Mouse (Mus musculus): ENCODE results near the gene Kcnc1. TPM values are rescaled to one million over a fixed set of nuclear protein-coding genes. Genes with fewer than 3 reads are reported as not detected.

Kcnc1 gene
- polyA plus RNA-seq, 1 experiment from 2014 or later, result not detected

DNA sequence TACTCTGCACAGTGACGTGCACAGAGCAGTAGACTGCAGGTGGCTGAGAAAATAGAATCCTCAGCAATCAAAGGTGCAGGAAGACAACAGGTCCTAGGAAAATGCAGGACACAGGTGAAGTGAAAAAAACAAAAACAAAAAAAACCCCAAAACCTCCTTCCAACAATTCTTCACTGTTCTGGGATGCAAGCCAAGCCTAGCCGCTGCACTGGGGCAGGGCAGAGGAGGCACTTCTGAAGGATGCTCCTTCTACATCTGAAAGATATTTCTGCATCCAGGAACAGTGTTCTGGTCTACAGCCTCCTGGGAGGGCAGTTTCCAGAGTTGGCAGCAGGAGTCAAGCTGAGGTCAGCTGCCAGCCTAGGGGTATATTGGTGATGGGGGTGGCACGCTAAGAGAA lies 61.6 kb downstream of the Kcnc1 start:
- Histone ChIP-seq H3K4me2 (no peak overlapping the region), H3K27ac (no peak overlapping the region), H3K27me3 (no peaks in the 10 kb centered on the region), H3K4me1 (replicated peaks) (no peaks in the 10 kb centered on the region), H3K9me3 (replicated peaks) (0 out of 2 replicates have a peak, but pooled peaks cover 3% of the 10 kb centered on the region), H3K9ac (no peak overlapping the region), H3K36me3 (no peaks in the 10 kb centered on the region), H3K4me3 (no peak overlapping the region)
- WGBS, result 77% methylated on average over 3 of the region's 3 CpGs
- ATAC-seq (replicated peaks; ENCODE audit: insufficient number of reproducible peaks, insufficient read depth, low FRiP score, low read depth), result no peak

DNA sequence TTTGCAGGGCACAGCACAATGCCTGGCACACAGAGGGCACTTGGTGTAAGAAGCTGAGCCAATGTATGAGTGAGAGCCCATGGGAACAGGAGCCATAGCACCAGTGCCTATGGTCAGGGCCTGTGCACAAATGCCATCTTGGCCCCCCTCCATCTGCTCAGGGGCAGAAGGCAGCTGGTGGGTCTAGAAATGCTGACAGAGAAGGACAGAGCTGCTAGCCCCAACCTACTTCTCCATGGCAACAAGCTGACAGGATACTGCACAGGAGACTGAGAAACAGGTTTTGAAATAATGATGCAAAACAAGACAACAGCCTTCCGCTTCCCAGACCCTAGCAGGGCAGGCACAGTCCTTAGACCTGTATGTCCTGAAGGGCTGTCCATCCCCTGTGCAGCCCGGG lies 62.9 kb downstream of the Kcnc1 start:
- Histone ChIP-seq H3K9me3 (replicated peaks) (0 out of 2 replicates have a peak, but pooled peaks cover 3% of the 10 kb centered on the region), H3K4me1 (replicated peaks) (no peaks in the 10 kb centered on the region), H3K9ac (no peak overlapping the region), H3K36me3 (no peaks in the 10 kb centered on the region), H3K27me3 (no peaks in the 10 kb centered on the region), H3K4me3 (no peak overlapping the region), H3K4me2 (no peak overlapping the region), H3K27ac (no peak overlapping the region)
- 93% methylated on average over 2 of the region's 2 CpGs for WGBS
- ATAC-seq (replicated peaks; ENCODE audit: insufficient number of reproducible peaks, insufficient read depth, low FRiP score, low read depth), result no peak

DNA sequence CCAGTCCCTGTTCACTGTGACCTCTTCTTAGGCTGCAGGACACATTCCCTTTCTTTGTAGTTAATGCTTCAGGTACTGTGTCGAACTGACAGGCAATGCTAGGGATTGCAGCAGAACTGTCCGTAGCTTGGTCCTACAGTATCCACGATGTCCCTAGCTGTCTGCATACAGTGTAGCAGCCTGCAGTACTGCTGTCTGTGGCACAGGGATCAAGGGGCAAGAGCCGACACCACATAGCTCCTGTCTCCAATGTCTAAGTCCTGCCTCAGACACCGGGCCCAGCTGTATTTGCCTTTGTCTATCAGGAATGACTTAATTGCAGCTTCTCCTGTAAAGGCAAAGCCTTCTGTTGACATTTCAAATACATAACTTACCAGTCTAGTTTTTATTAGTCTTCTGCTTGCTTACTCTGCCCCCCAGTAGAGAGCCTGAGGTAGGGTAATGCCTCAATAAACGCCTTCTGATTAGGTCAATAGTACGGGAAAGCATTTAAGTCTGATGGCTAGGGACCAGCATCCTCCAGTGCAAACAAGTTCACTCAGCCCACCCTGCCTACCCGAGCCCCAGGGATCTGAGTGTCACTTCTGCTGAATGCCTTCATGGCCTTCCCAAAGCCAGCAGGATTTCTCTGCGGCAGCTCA lies 63.4 kb downstream of the Kcnc1 start:
- no peaks in the 10 kb centered on the region for H3K36me3 ChIP-seq
- H3K9me3 ChIP-seq (replicated peaks), result 0 out of 2 replicates have a peak, but pooled peaks cover 3% of the 10 kb centered on the region
- H3K4me3 ChIP-seq, result no peak overlapping the region
- H3K9ac ChIP-seq, result no peak overlapping the region
- no peak overlapping the region for H3K27ac ChIP-seq
- no peak for ATAC-seq (replicated peaks; ENCODE audit: insufficient number of reproducible peaks, insufficient read depth, low FRiP score, low read depth)
- 86% methylated on average over 9 of the region's 9 CpGs for WGBS
- no peaks in the 10 kb centered on the region for H3K4me1 ChIP-seq (replicated peaks)
- H3K27me3 ChIP-seq, result no peaks in the 10 kb centered on the region
- no peak overlapping the region for H3K4me2 ChIP-seq

DNA sequence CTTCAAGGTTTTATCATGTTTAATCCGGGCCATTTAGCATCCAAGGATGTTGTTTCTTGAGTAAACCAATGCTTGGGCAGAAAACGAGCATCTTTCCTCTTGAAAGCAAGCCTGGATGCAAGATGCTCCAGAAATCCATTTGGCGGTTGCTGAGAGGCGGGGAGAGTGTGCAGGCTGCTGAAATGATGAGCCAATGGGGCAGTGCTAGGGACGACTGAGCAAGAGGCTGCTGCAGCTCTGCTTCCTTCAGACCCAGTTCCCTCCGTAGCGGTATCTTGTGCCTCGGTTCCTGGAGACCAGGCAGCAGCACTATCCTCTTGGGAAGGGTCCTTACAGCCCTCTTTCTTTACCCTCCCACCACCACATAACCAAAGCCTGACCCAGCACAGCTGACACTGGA lies 66.0 kb downstream of the Kcnc1 start:
- no peak overlapping the region for H3K4me2 ChIP-seq
- no peak for ATAC-seq (replicated peaks; ENCODE audit: insufficient number of reproducible peaks, insufficient read depth, low FRiP score, low read depth)
- no peaks in the 10 kb centered on the region for H3K36me3 ChIP-seq
- WGBS, result 60% methylated on average over 8 of the region's 8 CpGs
- H3K4me3 ChIP-seq, result no peak overlapping the region
- no peaks in the 10 kb centered on the region for H3K27me3 ChIP-seq
- peaks cover 8% of the 10 kb centered on the region for H3K4me1 ChIP-seq (replicated peaks)
- no peak overlapping the region for H3K27ac ChIP-seq
- H3K9me3 ChIP-seq (replicated peaks), result no peaks in the 10 kb centered on the region
- H3K9ac ChIP-seq, result no peak overlapping the region

DNA sequence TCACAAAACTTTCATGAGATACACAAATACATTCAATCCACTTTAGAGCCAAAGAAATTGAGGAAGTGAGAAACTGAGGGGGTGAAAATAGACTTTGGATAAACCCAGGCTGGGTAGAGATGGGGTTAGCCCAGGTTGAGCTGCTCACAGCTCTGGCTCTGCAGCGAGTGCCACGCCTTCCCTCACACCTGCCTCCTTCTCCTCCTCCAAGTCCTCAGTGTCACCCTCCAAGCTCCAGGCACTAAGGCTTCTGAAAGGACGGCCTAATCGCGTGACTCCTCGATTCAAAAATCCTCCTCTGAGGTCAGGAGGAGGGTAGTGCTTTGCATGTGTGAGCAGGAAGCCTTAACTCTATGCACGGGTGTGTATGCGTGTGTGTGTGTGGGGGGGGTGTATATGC lies 66.8 kb downstream of the Kcnc1 start:
- no peak overlapping the region for H3K9ac ChIP-seq
- H3K4me3 ChIP-seq, result no peak overlapping the region
- 77% methylated on average over 8 of the region's 8 CpGs for WGBS
- no peak overlapping the region for H3K27ac ChIP-seq
- no peak for ATAC-seq (replicated peaks; ENCODE audit: insufficient number of reproducible peaks, insufficient read depth, low FRiP score, low read depth)
- H3K4me2 ChIP-seq, result no peak overlapping the region
- H3K9me3 ChIP-seq (replicated peaks), result no peaks in the 10 kb centered on the region
- H3K4me1 ChIP-seq (replicated peaks), result peaks cover 8% of the 10 kb centered on the region
- no peaks in the 10 kb centered on the region for H3K27me3 ChIP-seq
- no peaks in the 10 kb centered on the region for H3K36me3 ChIP-seq

DNA sequence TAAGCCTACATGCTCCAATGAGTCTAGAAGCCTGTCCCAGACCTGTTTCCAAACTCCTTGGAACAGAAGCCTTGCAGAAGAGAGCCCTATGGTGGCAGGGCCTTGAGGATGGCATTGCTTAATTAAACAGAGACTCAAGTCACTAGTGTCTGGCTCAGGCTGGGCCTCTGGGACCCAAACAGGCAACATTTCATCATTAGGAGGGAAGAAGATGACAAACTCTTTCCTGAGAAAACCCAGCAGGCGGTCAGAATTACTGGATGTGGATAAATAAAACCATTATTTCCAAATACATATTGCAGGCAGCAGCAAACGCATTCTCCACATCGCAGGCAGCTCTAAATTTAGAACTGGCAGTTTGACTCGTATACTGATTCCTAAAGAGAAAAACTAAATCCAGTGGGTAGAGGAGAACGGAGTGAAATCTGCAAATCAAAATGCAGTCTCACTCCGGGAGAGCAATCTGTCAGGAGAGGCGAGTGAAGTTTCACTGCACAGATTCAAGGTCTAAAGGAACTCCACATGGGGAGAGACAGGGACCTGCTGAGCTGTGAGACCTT lies 70.2 kb downstream of the Kcnc1 start:
- Histone ChIP-seq H3K4me3 (no peak overlapping the region), H3K27ac (no peak overlapping the region), H3K9me3 (replicated peaks) (no peaks in the 10 kb centered on the region), H3K27me3 (no peaks in the 10 kb centered on the region), H3K9ac (no peak overlapping the region), H3K4me1 (replicated peaks) (peaks cover 15% of the 10 kb centered on the region), H3K4me2 (no peak overlapping the region), H3K36me3 (no peaks in the 10 kb centered on the region)
- ATAC-seq (replicated peaks; ENCODE audit: insufficient number of reproducible peaks, insufficient read depth, low FRiP score, low read depth), result no peak
- 27% methylated on average over 7 of the region's 7 CpGs for WGBS

DNA sequence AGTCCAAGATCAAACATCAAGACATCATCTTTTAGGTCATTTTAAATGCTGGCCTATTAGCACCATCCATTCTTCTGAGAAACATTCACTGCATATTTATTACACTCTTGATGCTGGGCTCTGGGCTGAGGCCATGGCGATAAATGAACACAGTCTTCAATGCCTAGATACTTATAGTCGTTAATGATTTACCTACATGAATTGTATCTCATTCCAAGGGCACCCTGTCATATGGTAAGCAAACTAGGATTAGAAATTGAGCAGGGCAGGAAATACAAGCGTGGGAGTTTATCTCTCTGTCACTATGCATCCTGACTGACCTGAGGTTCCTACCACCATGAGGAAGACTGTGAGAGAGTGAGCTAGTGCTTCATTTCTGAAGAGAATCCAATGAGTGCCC lies 73.2 kb downstream of the Kcnc1 start:
- Histone ChIP-seq H3K9me3 (replicated peaks) (no peaks in the 10 kb centered on the region), H3K4me3 (no peak overlapping the region), H3K4me2 (no peak overlapping the region), H3K4me1 (replicated peaks) (peaks cover 28% of the 10 kb centered on the region), H3K27ac (no peak overlapping the region), H3K27me3 (no peaks in the 10 kb centered on the region), H3K36me3 (no peaks in the 10 kb centered on the region), H3K9ac (no peak overlapping the region)
- ATAC-seq (replicated peaks; ENCODE audit: insufficient number of reproducible peaks, insufficient read depth, low FRiP score, low read depth), result no peak
- WGBS, result 78% methylated on average over 3 of the region's 3 CpGs

DNA sequence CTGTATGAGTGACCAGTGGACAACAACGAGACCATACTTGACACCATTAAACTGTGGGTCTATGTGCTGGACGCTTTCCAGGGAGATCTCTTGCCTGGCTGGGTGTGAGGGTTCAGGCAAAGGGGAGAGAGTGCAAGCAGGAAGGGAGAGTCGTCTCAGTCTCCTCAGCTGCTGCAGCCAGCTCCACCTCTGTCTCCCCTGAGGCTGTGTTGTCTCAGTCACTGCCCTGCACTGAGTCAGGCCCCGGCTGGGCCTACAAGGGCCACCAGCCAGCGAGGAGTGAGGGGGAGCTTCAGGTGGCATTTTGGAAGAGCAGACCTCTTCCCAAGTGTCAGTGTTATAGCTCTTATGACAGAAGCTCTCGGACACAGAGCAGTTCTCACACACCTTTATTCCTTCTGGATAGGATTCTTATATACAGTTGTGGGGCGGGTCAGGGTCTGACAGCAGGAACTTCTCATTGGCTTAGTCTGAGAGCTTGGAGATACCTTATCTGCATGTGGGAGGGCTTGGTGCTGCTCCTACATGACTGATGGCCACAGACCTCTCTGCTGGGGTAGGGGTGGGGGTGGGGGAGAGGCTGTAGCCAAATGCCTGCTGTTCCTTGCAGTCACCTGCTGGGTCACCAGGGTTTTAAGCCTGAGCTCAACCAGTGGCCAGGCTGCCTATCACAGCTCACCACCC lies 74.9 kb downstream of the Kcnc1 start:
- H3K9me3 ChIP-seq (replicated peaks), result no peaks in the 10 kb centered on the region
- no peak; the same call in 1 of the 2 replicates for ATAC-seq (replicated peaks; ENCODE audit: insufficient number of reproducible peaks, insufficient read depth, low FRiP score, low read depth)
- H3K9ac ChIP-seq, result no peak overlapping the region
- no peak overlapping the region for H3K4me3 ChIP-seq
- H3K4me2 ChIP-seq, result no peak overlapping the region
- no peak overlapping the region for H3K27ac ChIP-seq
- H3K27me3 ChIP-seq, result no peaks in the 10 kb centered on the region
- H3K4me1 ChIP-seq (replicated peaks), result peaks cover 32% of the 10 kb centered on the region
- no peaks in the 10 kb centered on the region for H3K36me3 ChIP-seq
- WGBS, result 37% methylated on average over 7 of the region's 7 CpGs

DNA sequence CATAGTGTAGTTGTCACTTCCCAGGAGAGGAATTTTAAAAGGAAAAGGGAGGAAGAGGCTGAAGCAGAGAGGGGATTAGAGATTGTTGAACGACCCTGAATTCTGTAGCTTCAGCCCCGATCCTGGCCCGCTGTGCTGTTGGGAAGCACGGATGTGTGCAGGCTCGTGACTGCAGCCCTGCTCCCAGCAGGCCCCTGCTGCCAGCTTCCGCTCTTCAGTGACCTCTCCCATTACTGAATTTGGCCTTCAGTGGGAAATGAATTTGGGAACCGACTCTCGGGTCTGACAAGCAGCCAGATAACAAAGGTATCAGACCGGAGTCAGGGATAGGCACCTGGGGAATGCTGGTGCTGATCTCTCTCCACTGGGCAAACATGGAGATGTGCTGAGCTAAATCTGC lies 76.8 kb downstream of the Kcnc1 start:
- ATAC-seq (replicated peaks; ENCODE audit: insufficient number of reproducible peaks, insufficient read depth, low FRiP score, low read depth), result no peak
- no peaks in the 10 kb centered on the region for H3K36me3 ChIP-seq
- WGBS, result 25% methylated on average over 9 of the region's 9 CpGs
- no peak overlapping the region for H3K27ac ChIP-seq
- peaks cover 24% of the 10 kb centered on the region for H3K4me1 ChIP-seq (replicated peaks)
- H3K9ac ChIP-seq, result no peak overlapping the region
- H3K9me3 ChIP-seq (replicated peaks), result no peaks in the 10 kb centered on the region
- no peak overlapping the region for H3K4me3 ChIP-seq
- H3K4me2 ChIP-seq, result no peak overlapping the region
- no peaks in the 10 kb centered on the region for H3K27me3 ChIP-seq

DNA sequence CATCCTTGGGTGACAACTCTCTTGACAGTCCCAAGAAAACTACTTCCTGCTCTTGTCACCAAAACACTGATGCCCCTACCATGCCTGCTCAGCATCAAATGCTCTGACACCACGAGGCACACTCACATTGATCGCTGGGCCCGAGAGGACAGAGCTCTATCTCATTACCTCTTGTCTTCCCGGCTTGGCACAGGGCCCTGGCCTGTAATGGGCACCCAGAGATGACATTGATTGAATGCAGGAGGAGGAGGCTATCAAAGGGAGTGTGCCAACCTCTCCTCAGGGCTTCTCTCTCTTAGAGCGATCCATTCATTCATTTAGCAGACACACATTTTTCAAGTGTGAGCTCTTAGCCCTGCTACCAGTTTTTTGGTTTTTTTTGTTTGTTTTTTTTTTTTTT lies 79.2 kb downstream of the Kcnc1 start:
- WGBS, result 35% methylated on average over 5 of the region's 5 CpGs
- Histone ChIP-seq H3K27me3 (no peaks in the 10 kb centered on the region), H3K9me3 (replicated peaks) (no peaks in the 10 kb centered on the region), H3K36me3 (no peaks in the 10 kb centered on the region), H3K4me1 (replicated peaks) (peaks cover 29% of the 10 kb centered on the region), H3K27ac (no peak overlapping the region), H3K4me3 (no peak overlapping the region), H3K9ac (no peak overlapping the region), H3K4me2 (no peak overlapping the region)
- ATAC-seq (replicated peaks; ENCODE audit: insufficient number of reproducible peaks, insufficient read depth, low FRiP score, low read depth), result peak; percentile 45; the same call in 1 of the 2 replicates

DNA sequence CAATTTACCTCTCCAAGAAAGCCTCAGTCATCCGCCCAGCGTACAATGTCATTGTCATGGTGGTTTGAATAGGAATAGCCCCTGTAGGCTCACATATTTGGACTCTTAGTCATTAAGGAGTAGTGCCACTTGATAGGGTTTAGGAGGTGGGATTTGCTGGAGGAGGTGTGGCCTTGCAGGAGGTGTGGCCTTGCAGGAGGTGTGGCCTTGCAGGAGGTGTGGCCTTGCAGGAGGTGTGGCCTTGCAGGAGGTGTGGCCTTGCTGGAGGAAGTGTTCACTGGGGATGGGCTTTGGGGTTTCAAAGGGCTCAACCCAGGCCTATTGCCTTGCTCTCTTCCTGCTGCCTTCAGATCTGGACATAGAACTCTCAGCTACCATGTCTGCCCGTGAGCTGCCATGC lies 81.2 kb downstream of the Kcnc1 start:
- WGBS, result 89% methylated on average over 3 of the region's 3 CpGs

DNA sequence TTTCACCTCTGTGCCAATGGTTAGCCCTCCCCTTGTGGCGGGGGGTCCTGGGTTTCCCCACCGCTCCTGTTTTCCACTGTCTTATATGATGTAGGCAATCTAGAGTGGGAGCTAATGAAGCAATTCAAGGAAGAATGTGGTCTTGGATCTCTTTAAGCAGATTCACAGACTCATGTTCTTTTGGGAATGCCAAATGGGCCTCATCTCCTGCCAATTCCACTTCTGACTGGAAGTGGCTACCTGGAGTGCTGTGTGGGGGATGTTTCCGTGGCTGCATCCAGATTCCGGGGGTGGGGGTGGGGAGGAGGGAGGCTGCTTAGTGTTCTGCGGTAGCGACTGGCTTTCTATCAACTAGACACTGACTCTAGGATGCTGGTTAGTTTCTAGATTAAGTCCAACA lies 83.5 kb downstream of the Kcnc1 start:
- Histone ChIP-seq H3K27ac (no peak overlapping the region), H3K4me1 (replicated peaks) (peaks cover 27% of the 10 kb centered on the region), H3K9me3 (replicated peaks) (no peaks in the 10 kb centered on the region), H3K4me2 (no peak overlapping the region), H3K9ac (no peak overlapping the region), H3K27me3 (no peaks in the 10 kb centered on the region), H3K4me3 (no peak overlapping the region), H3K36me3 (no peaks in the 10 kb centered on the region)
- ATAC-seq (replicated peaks; ENCODE audit: insufficient number of reproducible peaks, insufficient read depth, low FRiP score, low read depth), result no peak
- 48% methylated on average over 6 of the region's 6 CpGs for WGBS

More for the DNA sequence above, 81.2 kb downstream of the Kcnc1 start:
- Histone ChIP-seq H3K4me2 (no peak overlapping the region), H3K9ac (no peak overlapping the region), H3K27me3 (no peaks in the 10 kb centered on the region), H3K4me1 (replicated peaks) (peaks cover 28% of the 10 kb centered on the region), H3K4me3 (no peak overlapping the region), H3K36me3 (no peaks in the 10 kb centered on the region), H3K27ac (no peak overlapping the region), H3K9me3 (replicated peaks) (no peaks in the 10 kb centered on the region)
- ATAC-seq (replicated peaks; ENCODE audit: insufficient number of reproducible peaks, insufficient read depth, low FRiP score, low read depth), result no peak
